Mouse (Mus musculus) adrenal gland (tissue): ENCODE data around the gene Col6a3.

ENCODE experiments used
- intact Hi-C: fragments of 180-260 bp; cut with DNase I; formaldehyde crosslinking; loops from one replicate; pipeline ENCODE4 v1.15.1; 2025
- long read RNA-seq, 2 experiments: library from polyadenylated mRNA; unstranded; transcript quantifications; one replicate each; pipeline ENCODE4 v2.0.0; 2020; ENCODE audit warnings: borderline replicate concordance in 1 of 2; ENCODE audit not compliant: insufficient replicate concordance in 1 of 2

The Col6a3 gene
- long read RNA-seq, experiment 1, partial matches to known transcripts, result 2 of 2 reads
- long read RNA-seq, experiment 1, other reads (novel, unspliced or antisense), result 0 of 2 reads
- long read RNA-seq, experiment 2, partial matches to known transcripts, result 1 of 6 reads
- long read RNA-seq, experiment 2, other reads (novel, unspliced or antisense), result 5 of 6 reads

- intact Hi-C loops, result no loop called here
These were observed at the start of gene Col6a3 for GRCm38 (mm10) chr1:90843836-90844235. Gene Col6a3 (minus strand): TSS chr1:90843971.

- intact Hi-C loops, result no loop called here
These were observed 42.1 kb upstream of the Col6a3 start for GRCm38 (mm10) chr1:90885771-90886460.

GRCm38 (mm10) chr1:90876486-90877270, 32.9 kb upstream of the Col6a3 start:
- intact Hi-C loops, result no loop called here

- intact Hi-C loops, result no loop called here
These were observed 32.2 kb upstream of the Col6a3 start for GRCm38 (mm10) chr1:90875961-90876360.

GRCm38 (mm10) chr1:90875371-90875770, 31.6 kb upstream of the Col6a3 start:
- intact Hi-C loops, result no loop called here

- intact Hi-C loops, result no loop called here
These were observed 26.8 kb upstream of the Col6a3 start for GRCm38 (mm10) chr1:90870581-90870980.

- intact Hi-C loops, result no loop called here
These were observed 23.0 kb upstream of the Col6a3 start for GRCm38 (mm10) chr1:90866734-90867133.

- intact Hi-C loops, result no loop called here
These were observed 12.1 kb upstream of the Col6a3 start for GRCm38 (mm10) chr1:90855880-90856279.

- intact Hi-C loops, result no loop called here
These were observed 6.1 kb upstream of the Col6a3 start for GRCm38 (mm10) chr1:90849836-90850235.

GRCm38 (mm10) chr1:90845206-90845605, 1.4 kb upstream of the Col6a3 start:
- intact Hi-C loops, result no loop called here

GRCm38 (mm10) chr1:90842789-90843587, 783 bp downstream of the Col6a3 start:
- intact Hi-C loops, result no loop called here

- intact Hi-C loops, result loop anchor here (1.0 kb wide), 1 partner anchor 189 kb away; no protein-coding TSS in a partner anchor
These were observed 3.5 kb downstream of the Col6a3 start for GRCm38 (mm10) chr1:90840250-90840649.

- intact Hi-C loops, result no loop called here
These were observed 5.1 kb downstream of the Col6a3 start for GRCm38 (mm10) chr1:90838657-90839056.

GRCm38 (mm10) chr1:90838221-90838620, 5.5 kb downstream of the Col6a3 start:
- intact Hi-C loops, result no loop called here

- intact Hi-C loops, result no loop called here
These were observed 7.5 kb downstream of the Col6a3 start for GRCm38 (mm10) chr1:90836178-90836740.

- intact Hi-C loops, result no loop called here
These were observed 9.1 kb downstream of the Col6a3 start for GRCm38 (mm10) chr1:90834701-90835100.

GRCm38 (mm10) chr1:90830006-90830405, 13.8 kb downstream of the Col6a3 start:
- intact Hi-C loops, result no loop called here

- intact Hi-C loops, result no loop called here
These were observed 30.5 kb downstream of the Col6a3 start for GRCm38 (mm10) chr1:90813226-90813625.

- intact Hi-C loops, result no loop called here
These were observed 34.8 kb downstream of the Col6a3 start for GRCm38 (mm10) chr1:90808930-90809329.

GRCm38 (mm10) chr1:90803104-90803503, 40.7 kb downstream of the Col6a3 start:
- intact Hi-C loops, result no loop called here

- intact Hi-C loops, result no loop called here
These were observed 42.7 kb downstream of the Col6a3 start for GRCm38 (mm10) chr1:90801067-90801466.
